Mouse (Mus musculus) kidney, adult 2 months (tissue): ENCODE measurements at regions not wholly inside any gene's neighbourhood (a gene's known extent, or its start where the extent isn't known, plus 50 kb on each side); places are given as distances from the start of the nearest gene placed in this dataset.

Experiments used
- CTCF ChIP-seq: fragments of 200-500 bp; conservative IDR thresholded peaks from 2 replicates; pipeline ENCODE4 v1.5.1; 2011; ENCODE audit warnings: low read depth, mild to moderate bottlenecking, control low read depth, low read length, moderate library complexity, mixed read lengths; ENCODE audit not compliant: insufficient read depth, insufficient read length
- POLR2A ChIP-seq: fragments of 200-500 bp; IDR thresholded peaks from one replicate; pipeline ENCODE4 v1.6.1; 2011; ENCODE audit warnings: low read depth, low read length, control low read depth

DNA sequence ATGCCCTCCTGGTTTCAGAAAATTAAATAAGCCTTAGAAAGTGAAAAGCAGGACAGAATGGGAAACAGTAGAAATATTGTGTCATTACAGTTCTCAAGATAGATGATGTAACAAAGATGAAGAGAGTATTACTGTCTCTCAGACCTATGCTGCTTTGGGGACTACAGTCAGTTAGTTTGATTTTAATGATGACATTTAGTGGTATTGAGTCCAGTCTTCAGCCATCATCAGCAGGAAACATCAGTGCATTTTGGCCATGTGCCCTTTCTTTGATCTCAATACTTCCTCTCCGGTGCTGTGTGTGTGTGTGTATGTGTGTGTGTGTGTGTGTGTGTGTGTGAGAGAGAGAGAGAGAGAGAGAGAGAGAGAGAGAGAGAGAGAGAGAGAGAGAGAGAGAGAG, 261.0 kb upstream of the Grin3a start:
- TF ChIP-seq POLR2A (no peak), CTCF (no peak)
